Mouse (Mus musculus): ENCODE data around the gene Cisd1.

GRCm38 (mm10) chr10:71306759-71307158, 38.0 kb downstream of the Cisd1 start:
- no peak for TF ChIP-seq EP300 (IDR thresholded peaks at IDR 0.05; ENCODE audit: insufficient read depth, low read depth, low read length)
- no peak for TF ChIP-seq CTCF (IDR thresholded peaks at IDR 0.05; ENCODE audit: low read depth, low read length)

Data from ES-Bruce4 (cell line).